Mouse (Mus musculus): Measurements from ENCODE around the gene Irgc1. TPM values are rescaled to one million over a fixed set of nuclear protein-coding genes. Genes with fewer than 3 reads are reported as not detected.
"Not testable (repeated sequence)": the region's sequence is repeated elsewhere in the genome, so short reads cannot be mapped to it uniquely, and the experiment has no call there.

Gene Irgc1
- not detected in 2 replicates for polyA plus RNA-seq (2014; fragmentation: Nextera tagmentation; extraction: Ambion mirVana)

DNA sequence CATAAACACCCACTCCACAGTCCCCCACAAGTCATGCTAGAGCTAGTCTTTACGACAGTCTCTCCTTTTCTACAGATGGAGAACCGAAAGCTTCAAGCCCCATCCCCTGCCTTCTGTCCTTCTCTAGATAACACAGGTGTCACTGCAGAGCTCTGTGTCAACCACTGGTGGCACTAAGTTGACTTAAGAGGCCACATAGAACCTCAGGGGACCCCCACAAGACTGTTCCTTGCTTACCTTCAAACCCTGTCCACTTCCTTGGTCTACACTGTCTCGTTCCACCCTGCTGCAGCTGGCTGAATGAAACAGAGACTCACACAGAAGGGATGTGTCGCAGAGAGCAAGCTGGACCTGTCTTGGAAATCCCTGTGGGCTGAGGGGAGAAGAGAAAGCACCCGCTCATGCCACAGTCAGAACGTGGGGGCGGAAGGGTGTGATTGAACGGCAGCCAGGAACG, at the start of gene Irgc1:
Irgc1 (minus strand) TSS at position 443 of the 457 bp plus-strand sequence.
- Histone ChIP-seq H3K36me3 (ENCODE audit: control insufficient read depth, insufficient read depth, low read length) (no peaks in the 10 kb centered on the region), H3K9ac (ENCODE audit: low read length) (no peak within 1 kb of the TSS), H3K27me3 (ENCODE audit: control insufficient read depth, insufficient read depth, low read length) (no peaks in the 10 kb centered on the region), H3K4me1 (ENCODE audit: control insufficient read depth, insufficient read depth, low read length) (no peaks in the 10 kb centered on the region), H3K4me3 (ENCODE audit: low read depth, low read length) (no peak within 1 kb of the TSS), H3K9me3 (ENCODE audit: control insufficient read depth, low read length) (no peaks in the 10 kb centered on the region), H3K4me2 (no peak within 1 kb of the TSS), H3K27ac (ENCODE audit: low read depth, low read length) (no peak within 1 kb of the TSS)
- 86% methylated on average over 9 of the region's 9 CpGs for WGBS
- no peak for ATAC-seq (ENCODE audit: low FRiP score)
- DNase-seq (ENCODE audit: low spot score, missing footprints): no peak

DNA sequence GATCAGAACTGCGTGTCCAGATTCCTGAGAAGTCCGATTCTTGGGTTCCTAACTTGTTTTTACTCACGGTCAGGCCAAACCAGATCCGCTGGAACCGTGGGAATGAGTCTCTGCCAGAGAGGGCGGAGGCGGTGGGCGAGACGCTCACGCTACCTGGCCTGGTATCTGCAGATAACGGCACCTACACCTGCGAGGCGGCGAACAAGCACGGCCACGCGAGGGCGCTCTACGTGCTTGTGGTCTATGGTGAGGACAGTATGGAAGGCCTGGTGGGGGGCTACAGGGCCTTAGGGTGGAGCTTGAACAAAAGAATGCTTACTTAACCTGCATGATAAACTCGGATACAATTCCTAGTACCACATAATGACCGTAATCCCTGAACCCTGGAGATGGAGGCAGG, 49.4 kb upstream of the Irgc1 start:
- 55% methylated on average over 21 of the region's 21 CpGs for WGBS
- H3K4me1 ChIP-seq (ENCODE audit: control insufficient read depth, insufficient read depth, low read length): peaks cover 33% of the 10 kb centered on the region
- H3K4me2 ChIP-seq: no peak overlapping the region
- DNase-seq (ENCODE audit: low spot score, missing footprints) (no peak), ATAC-seq (ENCODE audit: low FRiP score) (no peak)
- peaks cover 11% of the 10 kb centered on the region for H3K36me3 ChIP-seq (ENCODE audit: control insufficient read depth, insufficient read depth, low read length)
- peaks cover 18% of the 10 kb centered on the region for H3K27me3 ChIP-seq (ENCODE audit: control insufficient read depth, insufficient read depth, low read length)
- H3K9ac ChIP-seq (ENCODE audit: low read length): no peak overlapping the region
- no peaks in the 10 kb centered on the region for H3K9me3 ChIP-seq (ENCODE audit: control insufficient read depth, low read length)
- no peak overlapping the region for H3K4me3 ChIP-seq (ENCODE audit: low read depth, low read length)
- no peak overlapping the region for H3K27ac ChIP-seq (ENCODE audit: low read depth, low read length)

DNA sequence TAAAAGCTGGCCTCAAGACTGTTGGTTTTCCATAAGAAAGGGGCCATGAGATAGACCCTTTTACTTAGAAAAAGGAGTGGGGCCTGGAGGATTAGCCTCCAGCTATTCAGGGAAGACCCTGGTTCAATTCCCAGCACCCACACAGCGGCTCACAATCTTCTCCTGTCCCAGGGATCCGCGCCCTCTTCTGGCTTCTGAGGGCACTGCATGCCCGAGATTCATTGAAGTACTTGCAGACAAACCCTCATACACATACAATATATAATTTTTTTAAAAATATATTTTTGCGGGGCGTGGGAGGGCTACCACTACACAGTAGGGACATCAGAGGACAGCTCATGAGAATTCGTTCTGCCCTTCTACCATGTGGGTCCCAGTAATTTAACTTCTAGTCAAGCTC, 48.8 kb upstream of the Irgc1 start:
- H3K27ac ChIP-seq (ENCODE audit: low read depth, low read length): no peak overlapping the region
- 29% methylated on average over 7 of the region's 7 CpGs for whole genome bisulfite sequencing
- H3K4me1 ChIP-seq (ENCODE audit: control insufficient read depth, insufficient read depth, low read length): peaks cover 29% of the 10 kb centered on the region
- DNase-seq (ENCODE audit: low spot score, missing footprints): no peak
- no peak for ATAC-seq (ENCODE audit: low FRiP score)
- no peak overlapping the region for H3K9ac ChIP-seq (ENCODE audit: low read length)
- no peak overlapping the region for H3K4me2 ChIP-seq
- H3K9me3 ChIP-seq (ENCODE audit: control insufficient read depth, low read length): no peaks in the 10 kb centered on the region
- peaks cover 18% of the 10 kb centered on the region for H3K27me3 ChIP-seq (ENCODE audit: control insufficient read depth, insufficient read depth, low read length)
- no peak overlapping the region for H3K4me3 ChIP-seq (ENCODE audit: low read depth, low read length)
- peaks cover 11% of the 10 kb centered on the region for H3K36me3 ChIP-seq (ENCODE audit: control insufficient read depth, insufficient read depth, low read length)

DNA sequence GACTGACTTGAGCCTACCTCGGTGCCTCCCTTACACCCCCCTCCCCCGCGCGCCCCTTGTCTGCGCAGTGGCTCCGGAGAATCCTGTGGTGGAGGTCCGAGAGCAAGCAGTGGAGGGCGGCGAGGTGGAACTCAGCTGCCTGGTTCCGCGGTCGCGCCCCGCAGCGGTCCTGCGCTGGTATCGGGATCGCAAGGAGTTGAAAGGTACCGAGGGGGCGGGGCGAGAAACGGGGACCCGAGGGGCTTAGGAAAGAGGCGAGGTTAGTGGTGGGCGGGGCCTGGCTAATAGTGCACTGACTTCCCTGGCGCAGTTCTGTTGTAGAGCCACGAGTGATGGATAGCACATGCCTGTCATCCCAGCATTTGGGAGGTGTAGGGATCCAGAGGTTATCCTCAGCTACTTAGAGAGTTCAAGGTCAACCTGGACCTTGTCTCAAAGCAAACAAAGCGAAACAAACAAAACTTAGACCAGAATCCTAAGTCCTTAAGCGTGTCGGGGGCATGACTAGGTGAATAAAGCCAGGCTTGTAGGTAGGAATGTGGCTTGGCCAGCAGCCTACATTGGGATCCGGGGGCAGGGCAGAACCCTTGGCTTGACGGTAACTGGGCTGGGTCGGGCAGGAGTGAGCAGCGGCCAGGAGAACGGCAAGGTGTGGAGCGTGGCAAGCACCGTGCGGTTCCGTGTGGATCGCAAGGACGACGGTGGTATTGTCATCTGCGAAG, 47.9 kb upstream of the Irgc1 start:
- 17% methylated on average over 43 of the region's 43 CpGs for WGBS
- H3K27me3 ChIP-seq (ENCODE audit: control insufficient read depth, insufficient read depth, low read length): peaks cover 18% of the 10 kb centered on the region

DNA sequence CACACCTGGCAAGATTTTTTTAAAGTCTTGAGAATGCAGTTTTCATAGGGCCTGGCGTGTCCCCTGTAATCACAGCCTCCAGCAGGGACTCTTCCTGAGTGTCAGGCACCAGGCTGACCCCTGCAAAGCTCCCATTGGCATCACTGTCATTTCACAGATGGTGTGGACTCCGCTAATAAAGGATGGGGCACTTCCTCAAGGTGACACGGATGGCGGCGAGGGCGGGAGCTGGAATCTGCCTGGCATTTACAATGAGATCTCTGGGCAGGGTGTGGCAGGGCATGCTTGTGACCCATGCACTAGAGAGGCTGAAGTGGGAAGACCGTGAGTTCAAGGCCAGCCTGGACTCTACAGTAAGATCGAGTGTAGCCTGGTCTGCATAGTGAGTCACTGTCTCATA, 36.2 kb upstream of the Irgc1 start:
- no peak overlapping the region for H3K27ac ChIP-seq (ENCODE audit: low read depth, low read length)
- no peaks in the 10 kb centered on the region for H3K9me3 ChIP-seq (ENCODE audit: control insufficient read depth, low read length)
- H3K27me3 ChIP-seq (ENCODE audit: control insufficient read depth, insufficient read depth, low read length): no peaks in the 10 kb centered on the region
- ATAC-seq (ENCODE audit: low FRiP score): no peak
- peak; percentile 2 for DNase-seq (ENCODE audit: low spot score, missing footprints)
- H3K4me2 ChIP-seq: no peak overlapping the region
- H3K4me1 ChIP-seq (ENCODE audit: control insufficient read depth, insufficient read depth, low read length): peaks cover 20% of the 10 kb centered on the region
- no peak overlapping the region for H3K9ac ChIP-seq (ENCODE audit: low read length)
- no peaks in the 10 kb centered on the region for H3K36me3 ChIP-seq (ENCODE audit: control insufficient read depth, insufficient read depth, low read length)
- H3K4me3 ChIP-seq (ENCODE audit: low read depth, low read length): no peak overlapping the region
- 87% methylated on average over 8 of the region's 8 CpGs for WGBS

More for the DNA sequence above, 47.9 kb upstream of the Irgc1 start:
- Histone ChIP-seq H3K9ac (ENCODE audit: low read length) (0 out of 2 replicates have a peak overlapping the region, but pooled peaks have one; percentile 10), H3K4me2 (peak overlapping the region; percentile 31; the same call in 1 of the 2 replicates), H3K36me3 (ENCODE audit: control insufficient read depth, insufficient read depth, low read length) (peaks cover 11% of the 10 kb centered on the region), H3K4me3 (ENCODE audit: low read depth, low read length) (no peak overlapping the region), H3K9me3 (ENCODE audit: control insufficient read depth, low read length) (no peaks in the 10 kb centered on the region), H3K27ac (ENCODE audit: low read depth, low read length) (no peak overlapping the region), H3K4me1 (ENCODE audit: control insufficient read depth, insufficient read depth, low read length) (peaks cover 20% of the 10 kb centered on the region)
- DNase-seq (ENCODE audit: low spot score, missing footprints) (peak; percentile 92), ATAC-seq (ENCODE audit: low FRiP score) (peak; percentile 31; the same call in 1 of the 2 replicates)

DNA sequence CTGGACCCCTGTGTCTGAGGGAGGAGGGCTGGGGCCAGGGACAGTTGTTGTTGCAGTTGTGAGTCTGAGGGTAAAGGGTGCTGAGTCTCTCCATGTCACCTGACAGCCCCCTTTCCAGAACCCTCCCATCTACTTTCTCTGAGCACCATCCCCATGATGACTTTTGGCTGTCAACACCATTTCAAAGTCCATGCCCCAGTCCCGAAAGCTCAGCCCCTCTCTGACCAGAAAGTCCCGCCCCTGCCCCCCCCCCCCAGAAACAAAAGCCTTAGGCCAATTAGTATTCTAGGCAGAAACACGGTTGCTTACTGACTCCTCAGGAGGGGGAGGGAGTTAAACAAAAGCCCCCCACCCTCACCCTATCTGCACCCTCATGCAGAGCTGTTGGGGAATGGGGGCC, 35.3 kb upstream of the Irgc1 start:
- H3K27me3 ChIP-seq (ENCODE audit: control insufficient read depth, insufficient read depth, low read length): no peaks in the 10 kb centered on the region
- H3K27ac ChIP-seq (ENCODE audit: low read depth, low read length): no peak overlapping the region
- DNase-seq (ENCODE audit: low spot score, missing footprints) (peak; percentile 59), ATAC-seq (ENCODE audit: low FRiP score) (no peak)
- 49% methylated on average over 3 of the region's 3 CpGs for WGBS
- H3K9me3 ChIP-seq (ENCODE audit: control insufficient read depth, low read length): no peaks in the 10 kb centered on the region
- peaks cover 24% of the 10 kb centered on the region for H3K4me1 ChIP-seq (ENCODE audit: control insufficient read depth, insufficient read depth, low read length)
- no peak overlapping the region for H3K4me2 ChIP-seq
- no peak overlapping the region for H3K9ac ChIP-seq (ENCODE audit: low read length)
- H3K4me3 ChIP-seq (ENCODE audit: low read depth, low read length): no peak overlapping the region
- no peaks in the 10 kb centered on the region for H3K36me3 ChIP-seq (ENCODE audit: control insufficient read depth, insufficient read depth, low read length)

DNA sequence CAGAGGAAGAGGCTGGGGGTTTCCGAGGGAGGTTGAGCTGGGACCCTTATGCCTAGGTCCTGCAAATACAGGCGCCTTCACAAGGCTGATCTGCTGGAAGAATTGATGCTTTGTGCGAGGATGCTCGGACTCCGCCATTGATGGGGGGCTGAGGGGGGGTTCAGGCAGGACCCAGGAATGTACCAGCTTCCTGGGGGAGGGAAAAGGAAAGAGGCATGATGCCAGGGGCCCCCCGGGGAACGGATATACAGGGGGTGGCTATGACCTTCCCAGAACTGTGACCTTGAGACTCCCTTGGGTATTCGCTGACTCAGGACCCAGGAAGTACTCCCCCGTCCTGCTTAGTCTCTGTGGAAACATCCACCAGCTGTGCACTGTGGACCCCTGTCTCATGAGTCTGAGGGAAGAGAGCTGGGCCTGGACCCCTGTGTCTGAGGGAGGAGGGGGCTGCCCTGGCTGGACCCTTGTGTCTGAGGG, 34.6 kb upstream of the Irgc1 start:
- peak overlapping the region; percentile 28 for H3K4me2 ChIP-seq
- H3K27me3 ChIP-seq (ENCODE audit: control insufficient read depth, insufficient read depth, low read length): no peaks in the 10 kb centered on the region
- ATAC-seq (ENCODE audit: low FRiP score): peak; percentile 66
- no peaks in the 10 kb centered on the region for H3K9me3 ChIP-seq (ENCODE audit: control insufficient read depth, low read length)
- peaks cover 24% of the 10 kb centered on the region for H3K4me1 ChIP-seq (ENCODE audit: control insufficient read depth, insufficient read depth, low read length)
- H3K27ac ChIP-seq (ENCODE audit: low read depth, low read length): no peak overlapping the region; the same call in 1 of the 2 replicates
- peak; percentile 88 for DNase-seq (ENCODE audit: low spot score, missing footprints)
- H3K4me3 ChIP-seq (ENCODE audit: low read depth, low read length): no peak overlapping the region
- 58% methylated on average over 9 of the region's 9 CpGs for WGBS
- H3K9ac ChIP-seq (ENCODE audit: low read length): peak overlapping the region; percentile 51; the same call in 1 of the 2 replicates
- no peaks in the 10 kb centered on the region for H3K36me3 ChIP-seq (ENCODE audit: control insufficient read depth, insufficient read depth, low read length)

DNA sequence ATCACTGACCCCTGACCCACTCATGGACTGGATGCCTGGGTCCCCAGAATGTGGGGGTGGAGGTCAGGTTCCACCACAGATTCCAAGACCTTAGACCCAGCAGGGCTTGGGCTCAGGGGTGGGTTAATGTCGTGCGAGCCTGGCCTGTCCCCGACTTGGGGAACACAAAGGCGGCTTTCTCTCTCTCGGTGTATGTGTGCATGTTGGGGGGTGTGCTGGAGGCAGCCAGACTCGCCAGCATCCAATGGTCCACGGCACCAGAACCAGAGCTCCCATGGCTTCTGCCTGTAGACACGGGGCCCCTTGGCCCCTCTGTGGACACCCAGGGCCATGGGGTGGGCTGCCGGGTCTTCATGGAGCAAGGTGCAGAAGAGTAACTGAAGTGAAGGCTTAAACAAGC, 33.4 kb upstream of the Irgc1 start:
- Histone ChIP-seq H3K9me3 (ENCODE audit: control insufficient read depth, low read length) (no peaks in the 10 kb centered on the region), H3K4me2 (no peak overlapping the region), H3K36me3 (ENCODE audit: control insufficient read depth, insufficient read depth, low read length) (no peaks in the 10 kb centered on the region), H3K4me3 (ENCODE audit: low read depth, low read length) (no peak overlapping the region), H3K27me3 (ENCODE audit: control insufficient read depth, insufficient read depth, low read length) (peaks cover 7% of the 10 kb centered on the region), H3K9ac (ENCODE audit: low read length) (peak overlapping the region; percentile 51), H3K4me1 (ENCODE audit: control insufficient read depth, insufficient read depth, low read length) (peaks cover 29% of the 10 kb centered on the region), H3K27ac (ENCODE audit: low read depth, low read length) (no peak overlapping the region)
- WGBS: 89% methylated on average over 9 of the region's 9 CpGs
- ATAC-seq (ENCODE audit: low FRiP score) (no peak), DNase-seq (ENCODE audit: low spot score, missing footprints) (peak; percentile 51)

DNA sequence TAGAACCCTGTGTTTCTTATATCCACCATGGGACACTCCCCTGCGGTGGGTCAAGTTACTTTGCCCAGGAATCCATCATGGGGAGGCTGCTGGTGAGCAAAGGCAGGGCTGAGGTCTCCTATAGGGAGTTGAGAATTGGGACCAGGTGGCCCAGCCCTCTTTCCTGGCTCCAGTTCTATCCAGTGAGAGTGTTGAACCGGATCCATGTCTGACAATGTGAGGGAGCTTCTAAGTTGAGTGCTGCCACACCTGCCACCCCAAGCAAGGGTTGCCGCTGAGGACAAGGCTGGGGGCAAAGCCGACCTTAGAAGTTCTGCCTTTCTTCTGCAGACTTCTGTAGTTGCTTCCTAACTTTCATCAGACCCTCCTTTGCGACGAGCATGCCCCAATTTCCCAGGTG, 31.2 kb upstream of the Irgc1 start:
- H3K9me3 ChIP-seq (ENCODE audit: control insufficient read depth, low read length); ATAC-seq (ENCODE audit: low FRiP score); H3K27me3 ChIP-seq (ENCODE audit: control insufficient read depth, insufficient read depth, low read length); DNase-seq (ENCODE audit: low spot score, missing footprints); H3K36me3 ChIP-seq (ENCODE audit: control insufficient read depth, insufficient read depth, low read length); H3K27ac ChIP-seq (ENCODE audit: low read depth, low read length): not testable (repeated sequence)
- 60% methylated on average over 6 of the region's 6 CpGs for WGBS
- peaks cover 29% of the 10 kb centered on the region for H3K4me1 ChIP-seq (ENCODE audit: control insufficient read depth, insufficient read depth, low read length)
- H3K4me3 ChIP-seq (ENCODE audit: low read depth, low read length): peak overlapping the region; percentile 84
- H3K4me2 ChIP-seq: peak overlapping the region; percentile 95
- H3K9ac ChIP-seq (ENCODE audit: low read length): peak overlapping the region; percentile 90

Data from midbrain, embryonic 11.5 days (tissue).